Mouse (Mus musculus): ENCODE data around the gene Fuca2. TPM values are rescaled to one million over a fixed set of nuclear protein-coding genes. Genes with fewer than 3 reads are reported as not detected.
"Not testable (repeated sequence)": the region's sequence is repeated elsewhere in the genome, so short reads cannot be mapped to it uniquely, and the experiment has no call there.

The Fuca2 gene
- polyA plus RNA-seq, 1 experiment from 2014 or later = 52.5 TPM

GRCm38 (mm10) chr10:13500473-13500872 is 1.1 kb downstream of the Fuca2 start:
- ATAC-seq (replicated peaks; ENCODE audit: insufficient number of reproducible peaks, low FRiP score, low TSS enrichment) = no peak; the same call in 1 of the 2 replicates
- 44% methylated on average over 9 of the region's 9 CpGs for WGBS (ENCODE audit: insufficient replicate concordance)

GRCm38 (mm10) chr10:13500938-13501496 is 1.7 kb downstream of the Fuca2 start:
- Histone ChIP-seq H3K36me3 (ENCODE audit: control insufficient read depth, insufficient read depth, low read length) (no peaks in the 10 kb centered on the region; the same call in 1 of the 2 replicates), H3K9me3 (replicated peaks; ENCODE audit: control insufficient read depth, low read length) (no peaks in the 10 kb centered on the region), H3K4me2 (peak overlapping the region; percentile 88), H3K9ac (ENCODE audit: low read depth, low read length) (peak overlapping the region; percentile 68), H3K27ac (ENCODE audit: low read depth, low read length) (no peak overlapping the region; the same call in 1 of the 2 replicates), H3K27me3 (ENCODE audit: control insufficient read depth, insufficient read depth, low read length) (no peaks in the 10 kb centered on the region), H3K4me1 (ENCODE audit: control insufficient read depth, insufficient read depth, low read length) (no peaks in the 10 kb centered on the region), H3K4me3 (ENCODE audit: low read depth, low read length) (peak overlapping the region; percentile 65)
- ATAC-seq (replicated peaks; ENCODE audit: insufficient number of reproducible peaks, low FRiP score, low TSS enrichment) = peak; percentile 80
- 1% methylated on average over 29 of the region's 30 CpGs for WGBS (ENCODE audit: insufficient replicate concordance)

More at GRCm38 (mm10) chr10:13500473-13500872, 1.1 kb downstream of the Fuca2 start:
- Histone ChIP-seq H3K4me3 (ENCODE audit: low read depth, low read length) (peak overlapping the region; percentile 65), H3K9me3 (replicated peaks; ENCODE audit: control insufficient read depth, low read length) (no peaks in the 10 kb centered on the region), H3K27ac (ENCODE audit: low read depth, low read length) (no peak overlapping the region), H3K9ac (ENCODE audit: low read depth, low read length) (peak overlapping the region; percentile 68; the same call in 1 of the 2 replicates), H3K36me3 (ENCODE audit: control insufficient read depth, insufficient read depth, low read length) (no peaks in the 10 kb centered on the region), H3K4me2 (peak overlapping the region; percentile 88), H3K4me1 (ENCODE audit: control insufficient read depth, insufficient read depth, low read length) (no peaks in the 10 kb centered on the region), H3K27me3 (ENCODE audit: control insufficient read depth, insufficient read depth, low read length) (no peaks in the 10 kb centered on the region)

- H3K27ac ChIP-seq (ENCODE audit: low read depth, low read length); H3K27me3 ChIP-seq (ENCODE audit: control insufficient read depth, insufficient read depth, low read length); H3K4me1 ChIP-seq (ENCODE audit: control insufficient read depth, insufficient read depth, low read length); ATAC-seq (replicated peaks; ENCODE audit: insufficient number of reproducible peaks, low FRiP score, low TSS enrichment); H3K36me3 ChIP-seq (ENCODE audit: control insufficient read depth, insufficient read depth, low read length); H3K9me3 ChIP-seq (replicated peaks; ENCODE audit: control insufficient read depth, low read length): not testable (repeated sequence)
- 52% methylated on average over 4 of the region's 4 CpGs for WGBS (ENCODE audit: insufficient replicate concordance)
- peak overlapping the region; percentile 68 for H3K9ac ChIP-seq (ENCODE audit: low read depth, low read length)
- peak overlapping the region; percentile 88 for H3K4me2 ChIP-seq
- H3K4me3 ChIP-seq (ENCODE audit: low read depth, low read length) = peak overlapping the region; percentile 65
Measured at GRCm38 (mm10) chr10:13501533-13501932, 2.2 kb downstream of the Fuca2 start.

DNA sequence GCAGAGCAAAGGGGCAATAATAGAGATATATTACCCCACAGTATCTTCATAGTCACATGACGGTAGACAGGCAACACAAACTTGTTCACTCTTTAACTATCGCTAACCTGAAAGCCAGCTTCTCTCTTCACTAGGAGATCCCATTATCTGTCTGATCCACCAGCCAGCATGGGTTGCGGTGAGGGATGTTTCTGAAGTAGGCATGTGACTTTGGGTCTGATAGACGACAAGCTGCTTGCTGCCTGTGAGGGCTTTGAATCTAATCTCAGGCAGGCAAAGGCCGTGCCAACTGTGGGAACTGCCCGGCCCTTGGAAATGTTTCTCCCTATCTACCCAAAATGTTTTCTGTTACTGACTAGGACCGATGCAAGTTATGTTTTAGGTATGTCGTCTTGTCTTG is 3.0 kb downstream of the Fuca2 start:
- H3K4me1 ChIP-seq (ENCODE audit: control insufficient read depth, insufficient read depth, low read length) = no peaks in the 10 kb centered on the region
- peaks cover 2% of the 10 kb centered on the region; the same call in 1 of the 2 replicates for H3K36me3 ChIP-seq (ENCODE audit: control insufficient read depth, insufficient read depth, low read length)
- no peak overlapping the region for H3K27ac ChIP-seq (ENCODE audit: low read depth, low read length)
- 58% methylated on average over 8 of the region's 8 CpGs for WGBS (ENCODE audit: insufficient replicate concordance)
- no peak overlapping the region for H3K9ac ChIP-seq (ENCODE audit: low read depth, low read length)
- no peak overlapping the region for H3K4me3 ChIP-seq (ENCODE audit: low read depth, low read length)
- no peak for ATAC-seq (replicated peaks; ENCODE audit: insufficient number of reproducible peaks, low FRiP score, low TSS enrichment)
- H3K4me2 ChIP-seq = peak overlapping the region; percentile 88
- no peaks in the 10 kb centered on the region for H3K27me3 ChIP-seq (ENCODE audit: control insufficient read depth, insufficient read depth, low read length)
- H3K9me3 ChIP-seq (replicated peaks; ENCODE audit: control insufficient read depth, low read length) = no peaks in the 10 kb centered on the region

DNA sequence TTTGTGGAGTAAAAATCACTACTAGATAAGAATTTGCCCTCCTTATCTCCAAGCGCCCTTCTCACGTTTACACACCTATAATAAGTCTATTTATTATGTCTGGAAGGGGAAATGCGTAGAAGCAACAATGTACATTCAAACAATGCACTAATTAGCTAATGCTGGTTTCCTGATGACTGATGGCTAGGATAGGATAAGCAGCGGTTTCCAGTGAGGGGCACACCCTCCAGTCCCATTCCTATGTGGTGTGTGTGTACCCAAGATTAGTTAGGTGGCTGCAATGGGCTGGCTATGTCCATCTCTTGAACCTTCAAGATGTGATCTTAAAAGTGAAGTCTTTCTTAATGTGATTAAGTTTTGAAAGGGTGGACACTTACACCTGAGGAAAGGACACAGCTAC is 22.5 kb downstream of the Fuca2 start:
- H3K9ac ChIP-seq (ENCODE audit: low read depth, low read length) = no peak overlapping the region
- no peaks in the 10 kb centered on the region for H3K27me3 ChIP-seq (ENCODE audit: control insufficient read depth, insufficient read depth, low read length)
- H3K4me2 ChIP-seq = no peak overlapping the region
- H3K4me3 ChIP-seq (ENCODE audit: low read depth, low read length) = no peak overlapping the region
- no peaks in the 10 kb centered on the region for H3K9me3 ChIP-seq (replicated peaks; ENCODE audit: control insufficient read depth, low read length)
- WGBS (ENCODE audit: insufficient replicate concordance) = 69% methylated on average over 4 of the region's 4 CpGs
- H3K36me3 ChIP-seq (ENCODE audit: control insufficient read depth, insufficient read depth, low read length) = no peaks in the 10 kb centered on the region
- ATAC-seq (replicated peaks; ENCODE audit: insufficient number of reproducible peaks, low FRiP score, low TSS enrichment) = no peak
- H3K27ac ChIP-seq (ENCODE audit: low read depth, low read length) = no peak overlapping the region
- no peaks in the 10 kb centered on the region; the same call in 1 of the 2 replicates for H3K4me1 ChIP-seq (ENCODE audit: control insufficient read depth, insufficient read depth, low read length)

GRCm38 (mm10) chr10:13528155-13528554 is 28.8 kb downstream of the Fuca2 start:
- Histone ChIP-seq H3K27me3 (ENCODE audit: control insufficient read depth, insufficient read depth, low read length) (no peaks in the 10 kb centered on the region), H3K9me3 (replicated peaks; ENCODE audit: control insufficient read depth, low read length) (no peaks in the 10 kb centered on the region), H3K4me3 (ENCODE audit: low read depth, low read length) (no peak overlapping the region), H3K4me2 (no peak overlapping the region), H3K36me3 (ENCODE audit: control insufficient read depth, insufficient read depth, low read length) (peaks cover 7% of the 10 kb centered on the region), H3K9ac (ENCODE audit: low read depth, low read length) (no peak overlapping the region), H3K27ac (ENCODE audit: low read depth, low read length) (no peak overlapping the region), H3K4me1 (ENCODE audit: control insufficient read depth, insufficient read depth, low read length) (no peaks in the 10 kb centered on the region)
- WGBS (ENCODE audit: insufficient replicate concordance) = 73% methylated on average over 4 of the region's 4 CpGs
- no peak for ATAC-seq (replicated peaks; ENCODE audit: insufficient number of reproducible peaks, low FRiP score, low TSS enrichment)

GRCm38 (mm10) chr10:13534751-13535150 is 35.4 kb downstream of the Fuca2 start:
- Histone ChIP-seq H3K27ac (ENCODE audit: low read depth, low read length) (no peak overlapping the region), H3K9me3 (replicated peaks; ENCODE audit: control insufficient read depth, low read length) (no peaks in the 10 kb centered on the region), H3K36me3 (ENCODE audit: control insufficient read depth, insufficient read depth, low read length) (peaks cover 7% of the 10 kb centered on the region), H3K4me2 (no peak overlapping the region), H3K4me3 (ENCODE audit: low read depth, low read length) (no peak overlapping the region), H3K27me3 (ENCODE audit: control insufficient read depth, insufficient read depth, low read length) (no peaks in the 10 kb centered on the region), H3K9ac (ENCODE audit: low read depth, low read length) (no peak overlapping the region), H3K4me1 (ENCODE audit: control insufficient read depth, insufficient read depth, low read length) (peaks cover 4% of the 10 kb centered on the region; the same call in 1 of the 2 replicates)
- peak; percentile 59; the same call in 1 of the 2 replicates for ATAC-seq (replicated peaks; ENCODE audit: insufficient number of reproducible peaks, low FRiP score, low TSS enrichment)
- 25% methylated on average over 3 of the region's 3 CpGs for WGBS (ENCODE audit: insufficient replicate concordance)

- no peak overlapping the region for H3K4me2 ChIP-seq
- no peak overlapping the region for H3K4me3 ChIP-seq (ENCODE audit: low read depth, low read length)
- H3K9me3 ChIP-seq (replicated peaks; ENCODE audit: control insufficient read depth, low read length) = no peaks in the 10 kb centered on the region
- H3K9ac ChIP-seq (ENCODE audit: low read depth, low read length) = no peak overlapping the region
- H3K4me1 ChIP-seq (ENCODE audit: control insufficient read depth, insufficient read depth, low read length) = peaks cover 4% of the 10 kb centered on the region; the same call in 1 of the 2 replicates
- H3K27me3 ChIP-seq (ENCODE audit: control insufficient read depth, insufficient read depth, low read length) = no peaks in the 10 kb centered on the region
- no peak overlapping the region for H3K27ac ChIP-seq (ENCODE audit: low read depth, low read length)
- WGBS (ENCODE audit: insufficient replicate concordance) = 93% methylated on average over 7 of the region's 7 CpGs
- ATAC-seq (replicated peaks; ENCODE audit: insufficient number of reproducible peaks, low FRiP score, low TSS enrichment) = no peak
- H3K36me3 ChIP-seq (ENCODE audit: control insufficient read depth, insufficient read depth, low read length) = peaks cover 7% of the 10 kb centered on the region
Measured at GRCm38 (mm10) chr10:13536706-13537105, 37.4 kb downstream of the Fuca2 start.

- Histone ChIP-seq H3K4me3 (ENCODE audit: low read depth, low read length) (no peak overlapping the region), H3K4me2 (no peak overlapping the region), H3K36me3 (ENCODE audit: control insufficient read depth, insufficient read depth, low read length) (peaks cover 6% of the 10 kb centered on the region), H3K4me1 (ENCODE audit: control insufficient read depth, insufficient read depth, low read length) (no peaks in the 10 kb centered on the region), H3K9me3 (replicated peaks; ENCODE audit: control insufficient read depth, low read length) (no peaks in the 10 kb centered on the region), H3K27ac (ENCODE audit: low read depth, low read length) (no peak overlapping the region), H3K9ac (ENCODE audit: low read depth, low read length) (no peak overlapping the region), H3K27me3 (ENCODE audit: control insufficient read depth, insufficient read depth, low read length) (no peaks in the 10 kb centered on the region)
- 91% methylated on average over 7 of the region's 7 CpGs for WGBS (ENCODE audit: insufficient replicate concordance)
- no peak for ATAC-seq (replicated peaks; ENCODE audit: insufficient number of reproducible peaks, low FRiP score, low TSS enrichment)
Measured at GRCm38 (mm10) chr10:13539769-13540333, 40.5 kb downstream of the Fuca2 start.

Measured in heart, embryonic 11.5 days (tissue).